Mouse (Mus musculus): Measurements from ENCODE around the gene Brap. TPM values are rescaled to one million over a fixed set of nuclear protein-coding genes. Genes with fewer than 3 reads are reported as not detected.

Gene Brap
- polyA plus RNA-seq, 1 experiment = not detected

DNA sequence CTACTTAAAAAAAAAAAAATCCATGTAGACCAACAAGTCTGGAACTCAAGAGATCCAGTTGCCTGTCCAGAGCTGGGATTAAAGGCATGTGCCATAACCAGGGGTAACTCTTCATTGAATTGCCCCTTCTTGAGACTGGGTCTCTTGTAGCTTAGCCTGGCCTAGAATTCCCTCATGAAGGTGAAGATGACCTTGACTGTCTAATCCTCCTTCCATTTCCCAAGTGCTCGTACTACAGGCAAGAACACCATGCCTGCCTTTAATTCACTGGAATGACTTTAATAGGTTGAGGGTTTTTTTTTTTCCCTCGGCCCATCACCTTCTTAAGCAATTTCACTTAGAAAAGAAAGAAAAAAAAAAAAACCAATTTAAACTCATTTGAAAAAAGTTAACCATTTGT, 50.0 kb downstream of the Brap start:
- Histone ChIP-seq H3K4me1 (ENCODE audit: control insufficient read depth, insufficient read depth, low read length) (peaks cover 9% of the 10 kb centered on the region), H3K4me3 (ENCODE audit: insufficient read depth, low read depth, low read length) (no peak overlapping the region), H3K27ac (ENCODE audit: insufficient read depth, low read depth, low read length) (no peak overlapping the region)
- 47% methylated on average over 2 of the region's 2 CpGs for WGBS
- TF ChIP-seq POLR2A (IDR thresholded peaks at IDR 0.05; ENCODE audit: insufficient read depth, low read depth, low read length) (no peak), CTCF (IDR thresholded peaks at IDR 0.05; ENCODE audit: insufficient read depth, low read depth, low read length) (no peak)

DNA sequence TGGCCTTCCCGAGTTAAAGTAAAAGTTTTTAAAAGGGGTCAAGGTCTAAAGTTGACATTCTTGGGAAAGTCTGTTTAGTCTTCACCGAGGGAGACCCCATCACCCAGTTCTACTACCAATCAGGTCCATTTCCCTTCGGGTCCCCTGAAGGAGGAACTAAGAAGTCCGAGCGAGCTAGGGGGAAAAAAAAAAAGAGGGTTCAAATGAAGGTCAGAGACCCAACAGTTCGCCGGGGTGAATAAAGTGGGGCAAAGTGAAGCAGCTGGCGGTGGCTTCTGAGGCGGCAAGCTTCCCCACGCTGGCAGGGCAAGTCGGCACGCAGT, 50.4 kb downstream of the Brap start:
- WGBS = 1% methylated on average over 12 of the region's 12 CpGs

GRCm38 (mm10) chr5:121711174-121711927, 51.0 kb downstream of the Brap start, which contains the start of gene Atxn2:
Gene Atxn2 (plus strand): TSS chr5:121711337.
- peaks cover 16% of the 10 kb centered on the region for H3K4me1 ChIP-seq (ENCODE audit: control insufficient read depth, insufficient read depth, low read length)
- peak within 1 kb of the TSS; percentile 91 for H3K4me3 ChIP-seq (ENCODE audit: insufficient read depth, low read depth, low read length)
- H3K27ac ChIP-seq (ENCODE audit: insufficient read depth, low read depth, low read length) = peak within 1 kb of the TSS; percentile 87
- peak; percentile 78 for TF ChIP-seq POLR2A (IDR thresholded peaks at IDR 0.05; ENCODE audit: insufficient read depth, low read depth, low read length)
- no peak for TF ChIP-seq CTCF (IDR thresholded peaks at IDR 0.05; ENCODE audit: insufficient read depth, low read depth, low read length)
- WGBS = 3% methylated on average over 81 of the region's 103 CpGs

More for the DNA sequence above, 50.4 kb downstream of the Brap start:
- peak overlapping the region; percentile 91 for H3K4me3 ChIP-seq (ENCODE audit: insufficient read depth, low read depth, low read length)
- no peak for TF ChIP-seq CTCF (IDR thresholded peaks at IDR 0.05; ENCODE audit: insufficient read depth, low read depth, low read length)
- no peak for TF ChIP-seq POLR2A (IDR thresholded peaks at IDR 0.05; ENCODE audit: insufficient read depth, low read depth, low read length)
- peak overlapping the region; percentile 87 for H3K27ac ChIP-seq (ENCODE audit: insufficient read depth, low read depth, low read length)
- peaks cover 12% of the 10 kb centered on the region for H3K4me1 ChIP-seq (ENCODE audit: control insufficient read depth, insufficient read depth, low read length)

GRCm38 (mm10) chr5:121711928-121712231, 51.5 kb downstream of the Brap start:
- Histone ChIP-seq H3K4me1 (ENCODE audit: control insufficient read depth, insufficient read depth, low read length) (peaks cover 16% of the 10 kb centered on the region), H3K27ac (ENCODE audit: insufficient read depth, low read depth, low read length) (peak overlapping the region; percentile 72), H3K4me3 (ENCODE audit: insufficient read depth, low read depth, low read length) (peak overlapping the region; percentile 91)
- TF ChIP-seq POLR2A (IDR thresholded peaks at IDR 0.05; ENCODE audit: insufficient read depth, low read depth, low read length) = no peak
- TF ChIP-seq CTCF (IDR thresholded peaks at IDR 0.05; ENCODE audit: insufficient read depth, low read depth, low read length) = no peak
- 11% methylated on average over 57 of the region's 57 CpGs for WGBS

DNA sequence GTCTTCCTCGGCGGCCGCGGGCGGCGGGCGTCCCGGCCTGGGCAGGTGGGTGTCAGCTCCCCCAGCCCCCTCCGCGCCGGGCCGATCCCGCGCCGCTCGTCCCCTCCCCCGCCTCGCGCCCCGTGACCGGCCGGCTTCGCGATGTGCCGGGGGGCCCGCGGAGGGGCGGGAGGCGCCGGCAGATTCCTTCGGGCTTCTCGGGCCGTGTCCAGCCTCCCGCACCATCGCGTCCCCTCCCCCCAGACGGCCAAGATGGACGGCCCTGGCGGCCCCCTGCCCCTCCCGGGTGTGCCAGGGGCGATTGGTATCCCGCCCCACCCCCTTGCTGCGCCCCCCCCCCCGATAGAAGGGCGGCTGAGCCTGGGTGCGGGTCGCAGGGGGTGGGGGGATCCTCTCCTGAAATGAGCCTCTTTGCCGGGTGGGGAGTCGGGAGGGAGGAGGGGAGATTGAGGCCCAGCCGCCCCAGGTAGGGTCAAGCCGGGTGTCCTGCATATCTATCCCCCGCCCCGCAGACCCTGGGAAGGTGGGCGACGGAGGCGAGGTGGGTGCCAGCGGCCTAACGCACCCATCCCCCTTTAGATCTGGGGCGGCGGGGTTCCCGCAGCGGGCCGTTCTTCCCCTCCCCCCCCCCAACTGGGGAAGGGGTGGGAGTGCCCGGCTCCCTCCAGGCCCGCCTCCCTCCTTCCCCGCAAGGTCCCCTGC, 52.0 kb downstream of the Brap start:
- Histone ChIP-seq H3K27ac (ENCODE audit: insufficient read depth, low read depth, low read length) (peak overlapping the region; percentile 72; the same call in 1 of the 2 replicates), H3K4me3 (ENCODE audit: insufficient read depth, low read depth, low read length) (peak overlapping the region; percentile 91), H3K4me1 (ENCODE audit: control insufficient read depth, insufficient read depth, low read length) (peaks cover 16% of the 10 kb centered on the region)
- TF ChIP-seq POLR2A (IDR thresholded peaks at IDR 0.05; ENCODE audit: insufficient read depth, low read depth, low read length) = no peak
- no peak for TF ChIP-seq CTCF (IDR thresholded peaks at IDR 0.05; ENCODE audit: insufficient read depth, low read depth, low read length)
- WGBS = 3% methylated on average over 65 of the region's 66 CpGs

GRCm38 (mm10) chr5:121712934-121713538, 52.7 kb downstream of the Brap start:
- 1% methylated on average over 29 of the region's 32 CpGs for WGBS
- Histone ChIP-seq H3K27ac (ENCODE audit: insufficient read depth, low read depth, low read length) (no peak overlapping the region), H3K4me3 (ENCODE audit: insufficient read depth, low read depth, low read length) (peak overlapping the region; percentile 91), H3K4me1 (ENCODE audit: control insufficient read depth, insufficient read depth, low read length) (peaks cover 16% of the 10 kb centered on the region)
- TF ChIP-seq CTCF (IDR thresholded peaks at IDR 0.05; ENCODE audit: insufficient read depth, low read depth, low read length) = no peak
- no peak for TF ChIP-seq POLR2A (IDR thresholded peaks at IDR 0.05; ENCODE audit: insufficient read depth, low read depth, low read length)

DNA sequence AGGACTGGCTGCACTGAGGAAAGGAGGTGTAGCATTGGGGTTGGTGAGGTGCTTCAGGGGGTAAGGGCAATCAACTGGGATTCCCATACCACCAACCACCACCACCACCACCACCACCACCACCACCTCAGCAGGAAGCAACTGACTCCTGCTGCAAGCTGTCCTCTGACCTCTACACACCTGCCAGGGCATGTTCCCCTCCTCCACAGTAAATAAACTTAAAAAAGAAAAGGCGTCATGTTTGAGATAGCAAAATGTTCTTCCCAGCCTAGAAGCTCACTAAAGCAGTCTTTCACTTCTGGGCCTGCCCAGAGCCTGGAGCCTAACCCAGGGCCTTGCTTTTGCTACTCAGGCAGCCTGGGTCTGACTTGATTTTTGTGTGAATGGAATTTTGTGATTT, 54.0 kb downstream of the Brap start:
- Histone ChIP-seq H3K4me3 (ENCODE audit: insufficient read depth, low read depth, low read length) (no peak overlapping the region), H3K27ac (ENCODE audit: insufficient read depth, low read depth, low read length) (no peak overlapping the region), H3K4me1 (ENCODE audit: control insufficient read depth, insufficient read depth, low read length) (peaks cover 18% of the 10 kb centered on the region)
- TF ChIP-seq CTCF (IDR thresholded peaks at IDR 0.05; ENCODE audit: insufficient read depth, low read depth, low read length) (no peak), POLR2A (IDR thresholded peaks at IDR 0.05; ENCODE audit: insufficient read depth, low read depth, low read length) (no peak)
- 89% methylated on average over 1 of the region's 1 CpGs for WGBS

DNA sequence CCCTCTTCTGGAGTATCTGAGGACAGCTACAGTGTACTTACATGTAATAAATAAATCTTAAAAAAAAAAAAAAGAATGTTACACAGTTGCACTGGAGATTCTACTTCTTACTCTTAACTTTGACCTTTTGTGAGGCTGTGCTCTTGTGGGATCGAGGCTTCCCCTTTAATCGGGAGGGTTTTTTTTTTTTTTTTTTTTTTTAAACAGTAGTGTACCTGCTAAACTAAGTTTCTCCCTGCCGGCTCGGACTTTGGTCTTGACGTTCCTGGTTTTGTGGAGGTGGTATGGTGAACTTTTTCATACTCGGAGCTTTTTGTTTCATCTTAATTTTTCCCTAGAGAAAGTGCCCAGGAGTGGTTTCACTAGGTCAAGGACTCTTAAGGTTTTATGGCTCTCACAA, 54.6 kb downstream of the Brap start:
- no peak for TF ChIP-seq POLR2A (IDR thresholded peaks at IDR 0.05; ENCODE audit: insufficient read depth, low read depth, low read length)
- TF ChIP-seq CTCF (IDR thresholded peaks at IDR 0.05; ENCODE audit: insufficient read depth, low read depth, low read length) = no peak
- WGBS = 77% methylated on average over 6 of the region's 6 CpGs
- no peak overlapping the region for H3K27ac ChIP-seq (ENCODE audit: insufficient read depth, low read depth, low read length)

GRCm38 (mm10) chr5:121718462-121718861, 58.1 kb downstream of the Brap start:
- no peak for TF ChIP-seq POLR2A (IDR thresholded peaks at IDR 0.05; ENCODE audit: insufficient read depth, low read depth, low read length)
- H3K4me1 ChIP-seq (ENCODE audit: control insufficient read depth, insufficient read depth, low read length) = peaks cover 29% of the 10 kb centered on the region
- 84% methylated on average over 5 of the region's 5 CpGs for WGBS
- H3K4me3 ChIP-seq (ENCODE audit: insufficient read depth, low read depth, low read length) = no peak overlapping the region
- H3K27ac ChIP-seq (ENCODE audit: insufficient read depth, low read depth, low read length) = no peak overlapping the region

More for the DNA sequence above, 54.6 kb downstream of the Brap start:
- H3K4me3 ChIP-seq (ENCODE audit: insufficient read depth, low read depth, low read length) = no peak overlapping the region
- peaks cover 22% of the 10 kb centered on the region for H3K4me1 ChIP-seq (ENCODE audit: control insufficient read depth, insufficient read depth, low read length)
